Mouse (Mus musculus): ENCODE measurements around the gene Hmga2. TPM values are rescaled to one million over a fixed set of nuclear protein-coding genes. Genes with fewer than 3 reads are reported as not detected.

Gene Hmga2
- total and polyA plus RNA-seq, 3 experiments = 0.15 TPM; not detected in 2

DNA sequence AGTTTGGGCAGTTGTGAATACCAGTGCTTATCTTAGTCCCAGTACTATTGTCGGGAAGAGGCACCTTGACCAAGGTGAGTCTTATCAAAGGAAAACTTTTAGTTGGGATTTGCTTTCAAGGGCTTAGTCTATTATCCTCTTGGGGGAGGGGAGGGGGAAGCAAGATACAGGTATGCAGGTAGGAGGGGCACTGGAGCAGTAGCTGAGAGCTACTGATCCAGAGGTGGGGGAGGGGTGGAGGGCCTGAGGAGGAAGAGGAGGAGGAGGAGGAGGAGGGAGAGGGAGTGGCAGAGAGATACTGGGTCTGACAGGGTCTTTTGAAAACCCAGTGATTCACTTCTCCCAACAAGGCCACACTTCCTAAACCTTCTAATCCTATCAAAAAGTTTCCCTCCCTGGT lies 9.2 kb upstream of the Hmga2 start:
- Histone ChIP-seq H3K36me3 (ENCODE audit: control insufficient read depth in 1 of 2, insufficient read depth in 2 of 2, low read length in 2 of 2) (no peaks in the 10 kb centered on the region), H3K27ac (ENCODE audit: control insufficient read depth, low read depth, low read length) (no peak overlapping the region), H3K9ac (ENCODE audit: control insufficient read depth, low read depth, low read length, poor library complexity, severe bottlenecking) (no peak overlapping the region), H3K4me3 (ENCODE audit: control insufficient read depth in 1 of 2, insufficient read depth in 1 of 2, low read depth in 2 of 2, low read length in 2 of 2) (no peak overlapping the region), H3K9me3 (replicated peaks; ENCODE audit: insufficient read depth, low read length) (no peaks in the 10 kb centered on the region), H3K79me2 (ENCODE audit: control insufficient read depth, insufficient read depth, low read length, poor library complexity) (no peaks in the 10 kb centered on the region), H3K27me3 (ENCODE audit: control insufficient read depth in 1 of 2, insufficient read depth in 2 of 2, low read length in 2 of 2) (no peaks in the 10 kb centered on the region), H3K4me1 (ENCODE audit: control insufficient read depth in 1 of 2, insufficient read depth in 2 of 2, low read length in 2 of 2) (no peaks in the 10 kb centered on the region)
- no peak for TF ChIP-seq USF2 (IDR thresholded peaks at IDR 0.05; ENCODE audit: borderline replicate concordance in 1 of 2, insufficient read depth in 1 of 2, low read depth in 1 of 2, low read length in 2 of 2)
- TF ChIP-seq E2F4 (IDR thresholded peaks at IDR 0.05; ENCODE audit: borderline replicate concordance, low read depth, low read length) = no peak
- TF ChIP-seq MAX (IDR thresholded peaks at IDR 0.05; ENCODE audit: low read length) = no peak
- no peak for TF ChIP-seq POLR2A (IDR thresholded peaks at IDR 0.05; ENCODE audit: control insufficient read depth in 1 of 2, insufficient read depth in 1 of 2, low read depth in 1 of 2, low read length in 2 of 2, poor library complexity in 1 of 2)
- no peak for TF ChIP-seq MAZ (IDR thresholded peaks at IDR 0.05; ENCODE audit: low read depth, low read length)
- TF ChIP-seq RCOR1 (IDR thresholded peaks at IDR 0.05; ENCODE audit: low read depth, low read length) = no peak
- TF ChIP-seq RAD21 (IDR thresholded peaks at IDR 0.05; ENCODE audit: low read depth, low read length) = no peak
- TF ChIP-seq TBP (IDR thresholded peaks at IDR 0.05; ENCODE audit: low read depth, low read length) = no peak
- TF ChIP-seq MYB (IDR thresholded peaks at IDR 0.05; ENCODE audit: low read depth, low read length) = no peak
- no peak for TF ChIP-seq TAL1 (IDR thresholded peaks at IDR 0.05; ENCODE audit: low read length)
- TF ChIP-seq UBTF (IDR thresholded peaks at IDR 0.05; ENCODE audit: borderline replicate concordance, insufficient read depth, low read depth, low read length) = no peak
- TF ChIP-seq GABPA (IDR thresholded peaks at IDR 0.05; ENCODE audit: low read depth, low read length) = no peak
- no peak for TF ChIP-seq ZMIZ1 (IDR thresholded peaks at IDR 0.05; ENCODE audit: low read depth, low read length)
- no peak for TF ChIP-seq MEF2A (IDR thresholded peaks at IDR 0.05; ENCODE audit: extremely low read depth, insufficient replicate concordance, low read depth, low read length, poor library complexity, severe bottlenecking)
- no peak for TF ChIP-seq ZNF384 (IDR thresholded peaks at IDR 0.05; ENCODE audit: low read depth, low read length)
- no peak for TF ChIP-seq USF1 (IDR thresholded peaks at IDR 0.05; ENCODE audit: low read depth, low read length)
- no peak for TF ChIP-seq SIN3A (IDR thresholded peaks at IDR 0.05; ENCODE audit: low read length)
- no peak for DNase-seq (ENCODE audit: low read depth, low spot score)

DNA sequence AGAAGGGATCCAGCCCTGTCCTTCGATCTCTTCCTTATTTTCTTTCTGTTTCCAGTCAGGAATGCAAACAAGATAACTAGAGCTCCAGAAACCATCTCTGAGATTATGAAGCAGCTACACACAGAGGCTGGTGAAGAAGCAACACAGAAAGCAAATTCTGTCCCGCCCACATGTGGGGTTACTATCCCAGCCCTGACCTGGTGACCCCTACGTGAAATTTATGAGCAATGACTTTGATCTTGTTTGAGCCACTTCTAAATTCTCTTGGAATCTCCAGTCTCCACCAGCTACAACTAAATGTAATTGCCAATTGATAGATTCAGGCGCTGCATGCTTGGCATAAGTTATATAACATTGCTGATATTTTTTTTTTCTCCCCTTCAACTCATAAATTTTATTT lies 7.9 kb upstream of the Hmga2 start:
- H3K27ac ChIP-seq (ENCODE audit: control insufficient read depth, low read depth, low read length) = no peak overlapping the region
- DNase-seq (ENCODE audit: low read depth, low spot score) = no peak
- H3K36me3 ChIP-seq (ENCODE audit: control insufficient read depth in 1 of 2, insufficient read depth in 2 of 2, low read length in 2 of 2) = no peaks in the 10 kb centered on the region
- H3K9me3 ChIP-seq (replicated peaks; ENCODE audit: insufficient read depth, low read length) = no peaks in the 10 kb centered on the region
- TF ChIP-seq UBTF (IDR thresholded peaks at IDR 0.05; ENCODE audit: borderline replicate concordance, insufficient read depth, low read depth, low read length) = no peak
- no peak for TF ChIP-seq TAL1 (IDR thresholded peaks at IDR 0.05; ENCODE audit: low read length)
- TF ChIP-seq MYB (IDR thresholded peaks at IDR 0.05; ENCODE audit: low read depth, low read length) = no peak
- no peak for TF ChIP-seq ZNF384 (IDR thresholded peaks at IDR 0.05; ENCODE audit: low read depth, low read length)
- no peak for TF ChIP-seq POLR2AphosphoS5 (IDR thresholded peaks at IDR 0.05; ENCODE audit: borderline replicate concordance, low read depth, low read length)
- TF ChIP-seq POLR2A (IDR thresholded peaks at IDR 0.05; ENCODE audit: control insufficient read depth in 1 of 2, insufficient read depth in 1 of 2, low read depth in 1 of 2, low read length in 2 of 2, poor library complexity in 1 of 2) = no peak
- H3K79me2 ChIP-seq (ENCODE audit: control insufficient read depth, insufficient read depth, low read length, poor library complexity) = no peaks in the 10 kb centered on the region
- no peaks in the 10 kb centered on the region for H3K4me1 ChIP-seq (ENCODE audit: control insufficient read depth in 1 of 2, insufficient read depth in 2 of 2, low read length in 2 of 2)
- no peaks in the 10 kb centered on the region for H3K27me3 ChIP-seq (ENCODE audit: control insufficient read depth in 1 of 2, insufficient read depth in 2 of 2, low read length in 2 of 2)
- H3K9ac ChIP-seq (ENCODE audit: control insufficient read depth, low read depth, low read length, poor library complexity, severe bottlenecking) = no peak overlapping the region
- H3K4me3 ChIP-seq (ENCODE audit: control insufficient read depth in 1 of 2, insufficient read depth in 1 of 2, low read depth in 2 of 2, low read length in 2 of 2) = no peak overlapping the region
